Mouse (Mus musculus) colon, adult 2 months (tissue): ENCODE data around the gene Cars. TPM values are rescaled to one million over a fixed set of nuclear protein-coding genes. Genes with fewer than 3 reads are reported as not detected.

Experiments used
- polyA plus RNA-seq: library from polyadenylated mRNA; depleted of rRNA; stranded (reverse); fragments of >200 nt; gene quantifications from 2 replicates; pipeline ENCODE4 v1.2.3, GENCODE M21; 2012; rRNA removed

The Cars gene
- 13.5 and 14.9 TPM in 2 replicates for polyA plus RNA-seq

DNA sequence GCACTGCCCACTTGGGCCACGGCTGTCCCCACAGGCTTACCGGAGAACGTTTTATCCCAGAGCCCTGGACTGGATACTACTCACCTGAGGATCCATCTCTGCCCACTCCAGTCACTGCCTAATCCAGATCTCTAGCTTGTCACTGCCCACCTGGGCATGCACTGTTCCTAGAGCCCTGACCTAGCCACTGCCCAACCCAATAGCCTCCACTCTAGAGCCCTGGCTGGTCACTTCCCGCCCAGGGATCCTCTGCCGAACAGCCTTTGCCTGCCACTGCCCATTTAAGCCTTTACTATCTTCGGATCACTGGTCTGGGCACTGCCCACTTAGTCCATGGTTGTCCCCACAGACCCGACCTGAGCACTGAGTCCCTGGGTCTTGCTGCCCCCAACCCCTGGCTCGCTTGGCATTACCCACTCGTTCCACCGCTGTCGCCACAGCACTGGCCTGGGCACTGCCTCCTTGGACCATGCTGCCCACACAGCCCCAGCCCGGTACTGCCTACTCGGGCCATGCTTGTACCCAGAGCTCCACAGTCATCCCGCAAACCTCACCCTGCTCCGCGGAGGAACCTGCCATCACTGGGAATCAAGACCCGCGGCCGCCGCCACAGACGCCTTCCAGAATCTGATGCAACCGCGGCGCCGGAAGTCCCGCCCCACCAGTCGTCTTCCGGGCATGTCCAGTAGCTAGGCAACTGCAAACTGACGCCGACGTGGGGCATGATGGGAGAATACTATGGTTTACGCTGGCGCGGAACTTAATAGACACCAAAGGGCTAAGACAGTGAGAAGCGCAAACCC lies at the start of gene Cars:
TSS of gene Cars (minus strand) at position 663 of the 803 bp plus-strand sequence.

GRCm38 (mm10) chr7:143649034-143649768 lies 49.3 kb upstream of the Cars start, which contains the start of gene Tnfrsf22:
Gene Tnfrsf22, minus strand, starts transcription at chr7:143649661.

DNA sequence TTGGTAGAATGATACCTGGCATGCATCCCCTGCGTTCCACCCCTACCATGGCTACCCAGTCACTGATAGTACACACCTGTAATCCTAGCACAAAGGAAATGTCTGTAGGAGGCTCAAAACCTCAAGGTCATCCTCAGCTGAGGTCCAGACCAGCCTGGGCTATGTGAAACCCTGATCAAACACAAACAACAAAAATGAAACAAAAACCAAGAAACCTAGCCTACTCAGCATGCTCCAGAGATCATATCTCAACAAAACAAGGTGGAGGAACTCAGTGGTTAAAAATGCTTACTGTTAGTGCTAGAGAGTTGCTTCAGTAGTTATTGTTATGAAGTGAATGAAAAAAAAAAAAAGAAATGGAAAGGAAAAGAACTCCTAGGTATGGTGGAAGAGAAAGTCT lies 28.6 kb upstream of the Cars start, which contains the start of gene Tnfrsf26:
TSS of gene Tnfrsf26 (minus strand) at position 183 of the 400 bp plus-strand sequence.

DNA sequence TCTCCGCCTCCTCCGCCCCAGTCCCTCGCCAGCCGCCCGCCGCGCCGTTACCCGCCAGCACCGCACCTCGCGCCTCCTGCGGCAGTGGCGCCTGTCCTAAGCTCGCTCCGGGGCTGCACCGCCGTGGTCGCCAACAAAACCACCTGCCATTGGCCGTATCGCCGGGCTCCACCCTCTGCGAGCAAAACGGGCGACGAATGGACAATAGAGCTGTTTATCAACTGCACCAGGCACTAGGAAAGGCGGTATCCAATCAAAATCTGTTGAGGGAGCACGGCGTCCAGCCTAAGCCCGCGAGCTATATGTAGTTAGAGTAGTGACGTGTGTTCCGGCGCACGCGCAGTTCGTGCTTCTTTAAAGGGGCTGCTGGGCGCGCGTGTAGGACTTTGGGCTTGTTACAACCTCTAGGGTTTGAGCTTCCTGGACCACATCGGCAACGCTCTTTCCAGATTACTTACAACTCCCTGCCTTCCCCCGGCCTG lies 50.9 kb downstream of the Cars start, which contains the start of gene Nap1l4:
TSS of gene Nap1l4 (minus strand) at position 131 of the 482 bp plus-strand sequence.

Other genes starting within 250 kb of the Cars start
- gene Cdkn1c, start 139.0 kb downstream of the Cars start, polyA plus RNA-seq, result 13.2 and 18.0 TPM in 2 replicates
- gene Slc22a18, start 126.4 kb downstream of the Cars start, polyA plus RNA-seq, result 239 and 336 TPM in 2 replicates
- 7.0 and 7.4 TPM in 2 replicates for gene Phlda2, start 96.9 kb downstream of the Cars start, polyA plus RNA-seq
- gene Nap1l4, start 51.0 kb downstream of the Cars start, polyA plus RNA-seq, result 36.4 and 41.5 TPM in 2 replicates
- gene Tnfrsf26, start 28.6 kb upstream of the Cars start, polyA plus RNA-seq, result 0.14 and 0.21 TPM in 2 replicates
- gene Tnfrsf22, start 49.6 kb upstream of the Cars start, polyA plus RNA-seq, result 1.9 and 2.1 TPM in 2 replicates
- 3.5 and 3.7 TPM in 2 replicates for gene Tnfrsf23, start 85.8 kb upstream of the Cars start, polyA plus RNA-seq
- 45.7 and 55.9 TPM in 2 replicates for gene Osbpl5, start 156.9 kb upstream of the Cars start, polyA plus RNA-seq
- gene Mrgprg, start 166.9 kb upstream of the Cars start, polyA plus RNA-seq, result not detected in 2 replicates
- gene Mrgpre, start 184.4 kb upstream of the Cars start, polyA plus RNA-seq, result 3.1 and 4.2 TPM in 2 replicates
- gene Nadsyn1, start 222.8 kb upstream of the Cars start, polyA plus RNA-seq, result 46.3 and 48.2 TPM in 2 replicates
- 228 and 352 TPM in 2 replicates for gene Dhcr7, start 223.1 kb upstream of the Cars start, polyA plus RNA-seq